Mouse (Mus musculus): Measurements from ENCODE around the gene Flcn. TPM values are rescaled to one million over a fixed set of nuclear protein-coding genes. Genes with fewer than 3 reads are reported as not detected.

The Flcn gene
- polyA plus RNA-seq, 1 experiment from 2014 or later, result 32.2 TPM

DNA sequence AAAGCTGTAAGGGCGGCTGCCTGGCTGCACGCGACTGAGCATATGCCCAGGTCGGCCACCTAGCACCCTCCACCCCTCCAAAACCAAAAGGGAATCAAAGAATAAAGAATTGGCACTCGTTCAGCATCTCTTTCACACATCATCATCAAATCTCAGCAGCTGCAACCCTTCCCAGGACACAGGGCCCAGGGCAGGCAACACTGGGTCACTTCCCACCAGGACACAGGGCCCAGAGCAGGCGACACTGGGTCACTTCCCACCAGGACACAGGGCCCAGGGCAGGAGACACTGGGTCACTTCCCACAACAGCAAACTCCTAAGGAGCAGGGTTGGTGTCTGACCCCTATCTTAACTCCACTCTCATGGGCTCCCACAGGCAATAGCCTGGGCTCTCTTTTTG is 16.4 kb downstream of the Flcn start:
- Histone ChIP-seq H3K4me3 (ENCODE audit: low read depth, low read length) (no peak overlapping the region), H3K27me3 (replicated peaks; ENCODE audit: control insufficient read depth, insufficient read depth, low read length) (no peaks in the 10 kb centered on the region), H3K9ac (ENCODE audit: low read depth, low read length) (no peak overlapping the region), H3K4me1 (ENCODE audit: control insufficient read depth, insufficient read depth, low read length) (no peaks in the 10 kb centered on the region), H3K4me2 (ENCODE audit: low read depth, low read length) (no peak overlapping the region), H3K36me3 (ENCODE audit: control insufficient read depth, insufficient read depth, low read length) (peaks cover 74% of the 10 kb centered on the region), H3K27ac (replicated peaks; ENCODE audit: low read depth, low read length) (no peak overlapping the region), H3K9me3 (ENCODE audit: control insufficient read depth, low read length) (no peaks in the 10 kb centered on the region)
- ATAC-seq (ENCODE audit: low read depth) (no peak), DNase-seq (ENCODE audit: low spot score) (no peak)
- 94% methylated on average over 6 of the region's 6 CpGs for WGBS

DNA sequence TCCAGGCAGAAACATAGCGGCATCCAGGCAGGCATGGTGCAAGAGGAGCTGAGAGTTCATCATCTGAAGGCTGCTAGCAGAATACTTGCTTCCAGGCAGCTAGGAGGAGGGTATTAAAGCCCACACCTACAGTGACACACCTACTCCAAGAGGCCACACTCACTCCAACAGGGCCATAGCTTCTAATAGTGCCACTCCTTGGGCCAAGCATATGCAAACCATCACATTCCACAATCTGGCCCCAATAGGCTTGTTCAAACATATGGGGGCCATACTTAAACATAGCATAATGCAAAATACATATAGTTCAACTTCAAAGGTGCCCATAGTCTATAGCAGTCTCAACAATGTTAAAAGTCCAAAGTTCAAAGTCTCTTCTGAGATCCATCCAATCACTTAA is 20.5 kb downstream of the Flcn start:
- Histone ChIP-seq H3K36me3 (ENCODE audit: control insufficient read depth, insufficient read depth, low read length) (peaks cover 33% of the 10 kb centered on the region), H3K9me3 (ENCODE audit: control insufficient read depth, low read length) (no peaks in the 10 kb centered on the region)

DNA sequence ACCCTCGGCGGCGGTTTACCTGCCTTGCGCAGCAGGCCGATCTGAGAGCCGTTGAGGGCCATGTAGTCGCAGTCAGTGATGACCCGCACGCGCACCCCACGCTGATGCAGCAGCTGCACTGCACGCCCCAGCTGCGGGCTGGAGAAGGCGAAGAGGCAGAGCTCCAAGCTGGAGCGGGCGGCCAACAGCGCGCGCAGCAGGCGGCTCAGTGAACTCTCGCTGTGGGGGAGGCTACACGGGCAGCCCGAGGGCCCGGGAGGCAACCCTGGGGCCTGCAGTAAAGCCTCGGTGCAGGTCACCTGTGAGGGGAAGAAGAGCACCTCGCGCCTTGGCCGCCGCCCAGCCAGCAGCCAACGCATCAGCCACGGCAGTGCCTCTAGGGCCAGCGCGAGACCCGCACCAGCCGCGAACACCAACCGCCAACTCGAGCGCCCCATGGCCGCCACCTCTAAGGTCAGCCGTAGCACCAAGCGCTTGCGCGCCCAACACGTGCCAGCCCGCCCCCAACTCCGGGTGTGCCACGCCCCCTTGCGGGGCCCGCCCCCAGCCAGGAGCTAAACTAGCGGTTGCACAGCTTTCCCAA is 22.5 kb downstream of the Flcn start, which contains the start of gene Pld6:
Gene Pld6 (minus strand): TSS at position 447 of the 583 bp plus-strand sequence.
- DNase-seq (ENCODE audit: low spot score) (peak; percentile 73), ATAC-seq (ENCODE audit: low read depth) (peak; percentile 84)
- Histone ChIP-seq H3K4me2 (ENCODE audit: low read depth, low read length) (peak within 1 kb of the TSS; percentile 98), H3K27me3 (replicated peaks; ENCODE audit: control insufficient read depth, insufficient read depth, low read length) (0 out of 2 replicates have a peak, but pooled peaks cover 3% of the 10 kb centered on the region), H3K9ac (ENCODE audit: low read depth, low read length) (peak within 1 kb of the TSS; percentile 58), H3K27ac (replicated peaks; ENCODE audit: low read depth, low read length) (no peak within 1 kb of the TSS), H3K4me3 (ENCODE audit: low read depth, low read length) (peak within 1 kb of the TSS; percentile 47), H3K4me1 (ENCODE audit: control insufficient read depth, insufficient read depth, low read length) (peaks cover 4% of the 10 kb centered on the region; the same call in 1 of the 2 replicates), H3K36me3 (ENCODE audit: control insufficient read depth, insufficient read depth, low read length) (peaks cover 13% of the 10 kb centered on the region), H3K9me3 (ENCODE audit: control insufficient read depth, low read length) (no peaks in the 10 kb centered on the region)
- 1% methylated on average over 16 of the region's 51 CpGs for WGBS

More for the DNA sequence above, 20.5 kb downstream of the Flcn start:
- Histone ChIP-seq H3K9ac (ENCODE audit: low read depth, low read length) (no peak overlapping the region), H3K4me2 (ENCODE audit: low read depth, low read length) (no peak overlapping the region), H3K4me3 (ENCODE audit: low read depth, low read length) (no peak overlapping the region), H3K4me1 (ENCODE audit: control insufficient read depth, insufficient read depth, low read length) (peaks cover 4% of the 10 kb centered on the region; the same call in 1 of the 2 replicates), H3K27me3 (replicated peaks; ENCODE audit: control insufficient read depth, insufficient read depth, low read length) (0 out of 2 replicates have a peak, but pooled peaks cover 3% of the 10 kb centered on the region), H3K27ac (replicated peaks; ENCODE audit: low read depth, low read length) (no peak overlapping the region)
- ATAC-seq (ENCODE audit: low read depth), result no peak
- WGBS, result 94% methylated on average over 1 of the region's 1 CpGs
- no peak for DNase-seq (ENCODE audit: low spot score)

DNA sequence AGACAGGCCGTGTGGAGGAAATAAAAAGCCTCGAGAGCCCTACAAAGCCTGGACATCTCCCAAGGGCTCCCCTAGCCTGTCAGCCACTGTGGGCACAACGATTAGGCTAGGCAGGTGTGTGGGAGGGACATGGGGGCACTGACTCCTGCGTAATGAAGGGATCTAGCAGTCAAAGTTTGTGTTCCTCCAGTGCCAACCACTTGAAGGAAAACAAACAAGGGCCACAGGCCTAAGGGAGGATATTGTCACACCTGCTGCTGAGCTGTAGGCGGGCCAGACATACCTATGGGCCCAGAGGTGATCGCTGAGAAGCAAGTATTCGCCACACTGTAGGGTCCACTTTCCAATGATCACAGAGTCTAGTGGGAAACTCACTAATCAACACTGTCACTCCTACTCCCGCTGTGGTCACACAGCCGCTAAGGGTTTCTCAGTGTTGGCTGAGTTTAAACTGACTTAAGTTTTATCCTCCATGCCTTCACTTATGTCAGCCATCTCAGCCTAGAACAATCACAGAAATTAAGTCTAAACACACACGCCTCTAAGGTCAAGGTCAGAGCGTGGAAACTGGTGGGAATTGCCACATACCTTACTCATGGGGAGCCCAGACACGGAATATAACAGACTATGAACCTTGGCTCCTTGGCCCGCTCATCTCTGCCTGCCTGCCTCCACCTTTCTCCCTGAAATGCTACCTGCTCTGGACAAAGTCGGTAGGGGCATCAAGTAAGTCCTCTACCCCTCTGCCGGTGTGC is 23.2 kb downstream of the Flcn start:
- peaks cover 7% of the 10 kb centered on the region for H3K36me3 ChIP-seq (ENCODE audit: control insufficient read depth, insufficient read depth, low read length)

DNA sequence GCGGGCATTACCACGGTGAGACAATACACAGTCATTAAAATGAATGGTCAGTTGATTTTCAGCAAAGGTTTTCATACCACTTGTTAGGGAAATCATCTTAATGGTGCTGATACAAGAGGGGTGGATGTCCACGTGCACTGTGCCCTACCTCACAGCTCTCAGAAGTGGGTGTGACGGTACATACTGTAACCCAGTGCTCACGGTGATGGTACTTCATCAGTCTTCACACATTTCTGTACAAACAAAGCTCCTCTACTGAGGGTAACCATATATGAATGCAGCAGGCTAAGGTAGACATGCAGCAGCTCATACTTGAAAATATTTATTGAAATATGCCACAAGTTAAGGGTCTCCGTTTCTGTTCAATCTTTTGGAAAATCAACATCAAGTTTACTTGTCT is 26.2 kb downstream of the Flcn start:
- Histone ChIP-seq H3K27ac (replicated peaks; ENCODE audit: low read depth, low read length) (no peak overlapping the region), H3K36me3 (ENCODE audit: control insufficient read depth, insufficient read depth, low read length) (no peaks in the 10 kb centered on the region), H3K4me2 (ENCODE audit: low read depth, low read length) (no peak overlapping the region), H3K4me3 (ENCODE audit: low read depth, low read length) (no peak overlapping the region), H3K4me1 (ENCODE audit: control insufficient read depth, insufficient read depth, low read length) (peaks cover 4% of the 10 kb centered on the region; the same call in 1 of the 2 replicates), H3K9ac (ENCODE audit: low read depth, low read length) (no peak overlapping the region), H3K9me3 (ENCODE audit: control insufficient read depth, low read length) (no peaks in the 10 kb centered on the region), H3K27me3 (replicated peaks; ENCODE audit: control insufficient read depth, insufficient read depth, low read length) (0 out of 2 replicates have a peak, but pooled peaks cover 3% of the 10 kb centered on the region)
- DNase-seq (ENCODE audit: low spot score), result no peak
- 85% methylated on average over 6 of the region's 6 CpGs for WGBS
- no peak for ATAC-seq (ENCODE audit: low read depth)

More for the DNA sequence above, 23.2 kb downstream of the Flcn start:
- Histone ChIP-seq H3K4me2 (ENCODE audit: low read depth, low read length) (peak overlapping the region; percentile 98), H3K4me3 (ENCODE audit: low read depth, low read length) (peak overlapping the region; percentile 47), H3K4me1 (ENCODE audit: control insufficient read depth, insufficient read depth, low read length) (peaks cover 4% of the 10 kb centered on the region; the same call in 1 of the 2 replicates), H3K27me3 (replicated peaks; ENCODE audit: control insufficient read depth, insufficient read depth, low read length) (0 out of 2 replicates have a peak, but pooled peaks cover 3% of the 10 kb centered on the region), H3K9me3 (ENCODE audit: control insufficient read depth, low read length) (no peaks in the 10 kb centered on the region), H3K27ac (replicated peaks; ENCODE audit: low read depth, low read length) (no peak overlapping the region), H3K9ac (ENCODE audit: low read depth, low read length) (peak overlapping the region; percentile 58)
- WGBS, result 45% methylated on average over 15 of the region's 15 CpGs
- no peak for ATAC-seq (ENCODE audit: low read depth)
- DNase-seq (ENCODE audit: low spot score), result no peak

DNA sequence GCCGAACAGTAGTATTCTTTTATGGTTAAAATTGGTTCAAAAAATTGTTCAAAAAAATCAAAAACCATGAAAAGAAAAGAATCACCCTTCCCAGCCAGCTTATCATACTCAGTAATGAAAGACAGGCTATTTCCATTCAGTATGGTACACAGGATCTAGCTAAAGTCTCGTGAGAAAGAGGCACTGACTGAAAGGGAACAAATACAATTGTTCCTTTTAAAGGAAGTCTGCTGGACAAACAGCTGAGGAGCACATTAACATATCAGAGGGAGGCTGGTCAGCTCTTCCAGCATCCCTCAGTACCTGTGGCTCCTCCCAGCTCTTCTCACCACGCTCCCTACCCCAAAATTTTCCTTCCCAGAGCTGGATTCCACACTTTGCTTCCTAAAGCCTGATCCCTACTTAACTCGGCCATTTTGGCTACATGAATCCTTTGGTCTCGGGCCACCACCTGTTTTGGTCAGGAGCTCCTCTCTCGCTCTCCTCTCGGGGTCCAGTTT is 27.7 kb downstream of the Flcn start:
- Histone ChIP-seq H3K4me3 (ENCODE audit: low read depth, low read length) (no peak overlapping the region), H3K9me3 (ENCODE audit: control insufficient read depth, low read length) (no peaks in the 10 kb centered on the region), H3K27me3 (replicated peaks; ENCODE audit: control insufficient read depth, insufficient read depth, low read length) (0 out of 2 replicates have a peak, but pooled peaks cover 3% of the 10 kb centered on the region), H3K9ac (ENCODE audit: low read depth, low read length) (no peak overlapping the region), H3K4me1 (ENCODE audit: control insufficient read depth, insufficient read depth, low read length) (no peaks in the 10 kb centered on the region; the same call in 1 of the 2 replicates), H3K36me3 (ENCODE audit: control insufficient read depth, insufficient read depth, low read length) (peaks cover 10% of the 10 kb centered on the region), H3K4me2 (ENCODE audit: low read depth, low read length) (no peak overlapping the region), H3K27ac (replicated peaks; ENCODE audit: low read depth, low read length) (no peak overlapping the region)
- DNase-seq (ENCODE audit: low spot score) (no peak), ATAC-seq (ENCODE audit: low read depth) (no peak)
- 69% methylated on average over 7 of the region's 7 CpGs for WGBS

DNA sequence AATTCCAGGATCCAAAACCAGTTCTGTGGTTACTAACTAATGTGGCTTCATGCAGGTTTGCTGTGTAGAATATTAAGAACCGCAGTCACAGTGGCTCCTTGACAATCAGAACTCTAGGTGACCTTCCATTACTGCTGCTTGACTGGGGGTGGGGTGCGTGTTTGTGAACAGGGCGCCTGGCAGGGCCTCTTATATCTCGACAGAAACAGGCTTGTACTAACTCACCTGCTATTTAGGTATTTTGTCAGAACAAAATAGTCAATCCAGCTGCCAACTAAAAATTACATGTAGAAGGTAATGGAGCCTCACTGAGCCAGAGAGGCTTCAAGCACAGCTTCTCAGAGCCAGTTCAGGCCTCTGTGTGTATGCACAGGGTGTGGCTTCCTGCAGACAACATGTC is 29.6 kb downstream of the Flcn start:
- WGBS, result 79% methylated on average over 4 of the region's 4 CpGs
- Histone ChIP-seq H3K4me2 (ENCODE audit: low read depth, low read length) (no peak overlapping the region), H3K27me3 (replicated peaks; ENCODE audit: control insufficient read depth, insufficient read depth, low read length) (no peaks in the 10 kb centered on the region), H3K36me3 (ENCODE audit: control insufficient read depth, insufficient read depth, low read length) (peaks cover 28% of the 10 kb centered on the region), H3K9me3 (ENCODE audit: control insufficient read depth, low read length) (no peaks in the 10 kb centered on the region), H3K4me1 (ENCODE audit: control insufficient read depth, insufficient read depth, low read length) (no peaks in the 10 kb centered on the region), H3K4me3 (ENCODE audit: low read depth, low read length) (no peak overlapping the region), H3K27ac (replicated peaks; ENCODE audit: low read depth, low read length) (no peak overlapping the region), H3K9ac (ENCODE audit: low read depth, low read length) (no peak overlapping the region)
- no peak for ATAC-seq (ENCODE audit: low read depth)
- DNase-seq (ENCODE audit: low spot score), result no peak

DNA sequence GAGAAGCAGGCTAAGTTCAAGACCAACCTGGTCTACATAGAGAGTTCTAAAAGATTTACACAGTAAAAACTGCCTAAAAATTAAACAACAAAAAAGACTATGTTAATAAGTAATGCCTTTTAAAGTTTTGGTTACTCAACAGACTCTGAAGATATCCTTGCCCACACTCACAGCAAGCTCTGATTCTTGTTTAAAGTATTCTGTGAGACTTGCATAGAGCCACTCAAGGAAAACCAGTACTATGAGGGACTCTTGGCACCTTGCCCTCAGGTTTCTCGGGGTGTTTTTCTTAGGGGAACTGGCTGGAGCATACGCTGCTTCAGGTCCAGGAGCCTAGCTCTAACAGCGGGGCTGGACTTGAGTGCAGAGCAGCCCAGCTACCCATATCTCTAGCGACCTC is 30.4 kb downstream of the Flcn start:
- Histone ChIP-seq H3K27ac (replicated peaks; ENCODE audit: low read depth, low read length) (no peak overlapping the region), H3K27me3 (replicated peaks; ENCODE audit: control insufficient read depth, insufficient read depth, low read length) (no peaks in the 10 kb centered on the region), H3K4me3 (ENCODE audit: low read depth, low read length) (no peak overlapping the region), H3K4me2 (ENCODE audit: low read depth, low read length) (no peak overlapping the region), H3K36me3 (ENCODE audit: control insufficient read depth, insufficient read depth, low read length) (peaks cover 36% of the 10 kb centered on the region), H3K9me3 (ENCODE audit: control insufficient read depth, low read length) (no peaks in the 10 kb centered on the region), H3K4me1 (ENCODE audit: control insufficient read depth, insufficient read depth, low read length) (no peaks in the 10 kb centered on the region), H3K9ac (ENCODE audit: low read depth, low read length) (no peak overlapping the region)
- DNase-seq (ENCODE audit: low spot score) (no peak), ATAC-seq (ENCODE audit: low read depth) (no peak)
- 79% methylated on average over 4 of the region's 4 CpGs for WGBS

Data from embryonic facial prominence, embryonic 14.5 days (tissue).